Mouse (Mus musculus): ENCODE measurements at regions not wholly inside any gene's neighbourhood (a gene's known extent, or its start where the extent isn't known, plus 50 kb on each side); places are given as distances from the start of the nearest gene placed in this dataset.

GRCm38 (mm10) chr14:64511300-64511699, 407.2 kb downstream of the Prss52 start:
- no peak for DNase-seq (ENCODE audit: low read depth, low spot score)

GRCm38 (mm10) chr14:64512726-64513125, 408.6 kb downstream of the Prss52 start:
- DNase-seq (ENCODE audit: low read depth, low spot score) = no peak

GRCm38 (mm10) chr14:64517584-64518195, 413.6 kb downstream of the Prss52 start:
- no peak for DNase-seq (ENCODE audit: low read depth, low spot score)

GRCm38 (mm10) chr14:64524641-64525040, 420.6 kb downstream of the Prss52 start:
- DNase-seq (ENCODE audit: low read depth, low spot score) = no peak

- no peak for DNase-seq (ENCODE audit: low read depth, low spot score)
Measured at GRCm38 (mm10) chr14:64525302-64526078, 421.4 kb downstream of the Prss52 start.

GRCm38 (mm10) chr14:64530541-64530940, 426.5 kb downstream of the Prss52 start:
- no peak for DNase-seq (ENCODE audit: low read depth, low spot score)

- no peak for DNase-seq (ENCODE audit: low read depth, low spot score)
Measured at GRCm38 (mm10) chr14:64531221-64531949, 427.3 kb downstream of the Prss52 start.

- no peak for DNase-seq (ENCODE audit: low read depth, low spot score)
Measured at GRCm38 (mm10) chr14:64532351-64532750, 428.3 kb downstream of the Prss52 start.

GRCm38 (mm10) chr14:64533591-64534151, 429.6 kb downstream of the Prss52 start:
- DNase-seq (ENCODE audit: low read depth, low spot score) = peak; percentile 71

GRCm38 (mm10) chr14:64534194-64534593, 430.1 kb downstream of the Prss52 start:
- DNase-seq (ENCODE audit: low read depth, low spot score) = no peak

GRCm38 (mm10) chr14:64539436-64539835, 435.4 kb downstream of the Prss52 start:
- no peak for DNase-seq (ENCODE audit: low read depth, low spot score)

GRCm38 (mm10) chr14:64545056-64545455, 441.0 kb downstream of the Prss52 start:
- DNase-seq (ENCODE audit: low read depth, low spot score) = no peak

GRCm38 (mm10) chr14:64546787-64547186, 442.7 kb downstream of the Prss52 start:
- DNase-seq (ENCODE audit: low read depth, low spot score) = no peak

GRCm38 (mm10) chr14:64552951-64553350, 448.9 kb downstream of the Prss52 start:
- no peak for DNase-seq (ENCODE audit: low read depth, low spot score)

- DNase-seq (ENCODE audit: low read depth, low spot score) = no peak
Measured at GRCm38 (mm10) chr14:64556042-64556441, 452.0 kb downstream of the Prss52 start.

- no peak for DNase-seq (ENCODE audit: low read depth, low spot score)
Measured at GRCm38 (mm10) chr14:64557453-64557852, 453.4 kb downstream of the Prss52 start.

- DNase-seq (ENCODE audit: low read depth, low spot score) = no peak
Measured at GRCm38 (mm10) chr14:64568689-64569088, 464.6 kb downstream of the Prss52 start.

- no peak for DNase-seq (ENCODE audit: low read depth, low spot score)
Measured at GRCm38 (mm10) chr14:64570951-64571350, 466.9 kb downstream of the Prss52 start.

GRCm38 (mm10) chr14:64572756-64573155, 468.7 kb downstream of the Prss52 start:
- no peak for DNase-seq (ENCODE audit: low read depth, low spot score)

- DNase-seq (ENCODE audit: low read depth, low spot score) = no peak
Measured at GRCm38 (mm10) chr14:64573773-64574172, 469.7 kb downstream of the Prss52 start.

- no peak for DNase-seq (ENCODE audit: low read depth, low spot score)
Measured at GRCm38 (mm10) chr14:64574277-64574676, 470.2 kb downstream of the Prss52 start.

GRCm38 (mm10) chr14:64574773-64575172, 470.7 kb downstream of the Prss52 start:
- DNase-seq (ENCODE audit: low read depth, low spot score) = no peak
